Mouse (Mus musculus) granulocyte monocyte progenitor cell, adult 5-6 weeks (primary cell): ENCODE data around the gene Mrps7. TPM values are rescaled to one million over a fixed set of nuclear protein-coding genes. Genes with fewer than 3 reads are reported as not detected.
"Not testable (repeated sequence)": the region's sequence is repeated elsewhere in the genome, so short reads cannot be mapped to it uniquely, and the experiment has no call there.

Experiments used
- ATAC-seq: replicated peaks from 2 replicates; pipeline ENCODE4 v1.8.0; 2016; ENCODE audit warnings: mild to moderate bottlenecking, moderate TSS enrichment, inconsistent platforms; ENCODE audit not compliant: poor library complexity, severe bottlenecking
- total RNA-seq, 2 experiments: library from RNA; stranded (forward) in 1 of 2; stranded (reverse) in 1 of 2; fragments of 200-712, 200-1000 nt in 1 of 2; fragments of >200 nt in 1 of 2; fragmentation: Nextera tagmentation in 1 of 2; gene quantifications; 2 replicates each; pipeline ENCODE4 v1.2.3; 2014 to 2017

The Mrps7 gene
- total RNA-seq, 2 experiments from 2014 or later, result 46.9 to 49.9 TPM

DNA sequence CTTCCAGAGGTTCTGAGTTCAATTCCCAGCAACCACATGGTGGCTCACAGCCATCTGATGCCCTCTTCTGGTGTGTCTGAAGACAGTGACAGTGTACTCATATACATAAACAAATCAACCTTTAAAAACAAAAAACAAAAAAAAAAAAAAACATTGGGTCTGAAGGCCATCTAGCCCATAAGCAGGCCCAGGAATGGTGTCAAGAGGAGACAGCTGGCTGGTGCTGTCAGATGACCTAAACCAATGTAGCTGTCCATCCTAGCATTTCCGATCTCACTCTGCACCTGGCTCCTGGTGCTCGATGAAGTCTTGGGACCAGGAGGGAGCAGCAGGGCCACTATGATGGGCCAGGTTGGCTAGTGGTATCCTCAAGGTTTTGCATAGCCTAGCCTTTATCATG, 39.0 kb downstream of the Mrps7 start:
- no peak for ATAC-seq

DNA sequence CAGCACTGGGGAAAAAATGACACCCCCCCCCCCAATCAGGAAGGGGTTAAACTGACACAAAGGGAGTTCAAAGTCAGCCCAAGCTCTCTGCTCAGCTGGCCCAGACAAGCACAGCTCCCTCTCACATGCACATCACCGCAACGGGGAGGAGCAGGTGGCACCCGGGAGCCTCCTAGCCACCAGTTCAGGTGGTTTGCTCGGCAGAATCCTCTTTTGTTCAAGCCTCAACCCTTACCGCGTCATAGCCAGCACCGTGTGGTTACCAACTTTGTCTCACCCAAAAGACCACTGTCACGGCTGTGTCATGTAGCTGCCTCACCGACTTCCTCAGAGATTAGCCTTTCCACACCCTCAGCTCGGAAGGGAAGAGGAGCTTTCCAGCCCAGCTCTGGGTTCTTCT, 39.5 kb downstream of the Mrps7 start:
- ATAC-seq, result no peak

DNA sequence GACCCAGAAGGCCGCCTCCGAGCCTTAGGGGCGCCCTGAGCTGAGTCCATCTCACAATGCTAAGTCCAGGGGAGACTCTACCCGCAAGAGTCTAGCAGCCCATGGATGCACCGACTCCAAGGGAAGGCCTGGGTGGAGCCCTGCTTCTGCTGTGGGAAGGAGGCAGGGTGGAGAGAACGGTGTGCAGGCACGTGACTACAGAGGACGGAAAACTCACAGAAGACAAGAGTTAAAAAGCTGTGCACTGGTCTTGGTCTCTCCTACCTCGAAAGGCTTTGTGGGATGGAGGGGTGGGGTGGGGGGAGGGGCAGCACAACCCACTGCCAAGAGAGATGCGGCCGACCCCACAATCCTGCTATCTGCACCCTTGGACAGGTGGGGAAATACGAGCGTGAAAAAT, 40.6 kb downstream of the Mrps7 start:
- no peak for ATAC-seq

DNA sequence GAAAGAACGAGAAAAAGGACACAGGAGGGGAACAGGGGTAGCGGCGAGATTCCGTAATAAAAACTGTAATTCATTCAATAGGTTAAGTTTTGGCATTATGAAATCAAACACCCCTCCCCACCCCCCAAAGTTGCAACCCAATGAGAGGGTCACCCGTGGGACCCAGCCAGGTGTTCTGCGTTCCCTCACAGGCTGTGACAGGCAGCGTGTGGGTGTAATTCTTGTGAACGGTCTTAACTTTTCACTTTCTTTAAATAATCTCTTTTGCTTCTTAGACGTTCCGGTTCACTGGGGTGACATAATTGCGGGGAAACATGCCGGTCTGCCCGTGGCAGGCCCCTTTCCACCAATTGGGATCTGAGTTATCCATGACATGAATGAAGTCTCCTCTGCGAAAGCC, 41.8 kb downstream of the Mrps7 start:
- ATAC-seq, result not testable (repeated sequence)

DNA sequence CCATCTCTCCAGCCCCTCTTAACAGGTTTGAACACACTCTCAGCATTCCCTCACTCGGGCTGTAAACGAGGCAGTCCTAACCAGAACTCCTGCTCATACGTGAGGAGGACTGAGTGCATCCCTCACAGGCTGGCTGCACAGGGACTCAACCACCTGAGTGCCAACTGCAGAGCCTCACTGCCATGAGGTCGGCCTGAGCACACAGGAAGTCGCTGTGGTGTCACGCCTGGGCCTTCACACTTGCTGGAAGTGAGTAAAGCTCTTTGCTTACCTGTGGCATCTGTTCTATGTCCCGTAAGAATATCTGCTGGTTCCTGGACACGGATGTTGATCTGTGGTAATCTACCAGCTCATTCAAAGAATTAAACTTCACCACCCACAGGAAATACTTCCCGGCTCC, 42.7 kb downstream of the Mrps7 start:
- ATAC-seq, result no peak

DNA sequence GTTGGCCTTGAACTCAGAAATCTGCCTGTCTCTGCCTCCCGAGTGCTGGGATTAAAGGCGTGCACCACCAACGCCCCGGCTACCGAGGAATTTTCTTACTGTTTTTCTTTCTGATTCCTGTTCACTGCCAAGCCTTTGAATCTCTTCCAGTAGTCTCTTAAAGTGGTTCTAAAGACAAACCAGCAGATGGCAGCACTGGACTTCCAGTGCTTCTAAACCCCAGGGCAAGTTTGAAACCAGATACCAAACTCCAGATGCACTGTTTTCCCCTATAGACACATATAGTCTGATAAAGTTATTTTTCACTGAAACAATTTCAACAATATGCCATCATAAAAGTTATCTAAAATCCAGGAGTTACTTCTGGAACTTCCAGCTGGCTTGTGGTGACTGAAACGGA, 43.7 kb downstream of the Mrps7 start:
- peak; percentile 37; the same call in 1 of the 2 replicates for ATAC-seq

DNA sequence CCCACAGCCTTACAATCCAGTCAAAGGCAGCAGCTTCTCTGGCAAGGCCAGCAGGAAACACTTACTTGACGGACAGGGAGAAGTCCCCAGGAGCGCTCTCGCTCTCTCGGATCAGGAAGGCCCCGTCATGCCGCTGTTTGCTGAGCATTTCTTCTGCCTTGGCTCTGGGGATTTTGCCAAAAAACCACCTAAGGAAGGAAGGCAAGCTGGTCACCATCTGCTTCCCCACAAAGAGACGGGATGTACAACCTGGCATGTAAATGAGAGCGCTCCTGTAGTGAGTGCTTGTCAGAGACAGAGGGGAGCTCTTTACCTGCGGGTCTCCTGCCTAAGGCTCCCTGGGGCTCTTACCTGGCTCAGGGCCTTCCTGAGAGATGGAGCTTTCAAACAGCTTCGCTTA, 46.0 kb downstream of the Mrps7 start:
- no peak for ATAC-seq

DNA sequence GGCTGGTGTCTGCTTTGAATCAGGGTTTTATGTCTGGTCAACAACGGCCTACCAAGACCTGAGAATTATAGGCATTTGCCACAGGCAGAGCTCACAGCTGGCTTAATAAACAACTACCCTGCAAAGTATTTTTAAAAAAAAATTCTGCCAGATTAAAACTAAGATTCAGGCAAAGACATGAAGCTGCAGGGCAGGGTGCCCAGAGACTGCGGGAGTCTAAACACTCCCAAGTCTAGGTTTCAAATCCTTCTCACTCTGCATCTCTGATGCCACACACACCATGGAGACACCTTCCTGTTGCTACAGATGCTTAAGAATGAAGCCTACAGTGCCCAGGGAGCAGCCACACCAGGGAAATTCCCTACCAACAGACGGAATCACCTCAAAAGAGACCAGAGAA, 48.0 kb downstream of the Mrps7 start:
- no peak for ATAC-seq

DNA sequence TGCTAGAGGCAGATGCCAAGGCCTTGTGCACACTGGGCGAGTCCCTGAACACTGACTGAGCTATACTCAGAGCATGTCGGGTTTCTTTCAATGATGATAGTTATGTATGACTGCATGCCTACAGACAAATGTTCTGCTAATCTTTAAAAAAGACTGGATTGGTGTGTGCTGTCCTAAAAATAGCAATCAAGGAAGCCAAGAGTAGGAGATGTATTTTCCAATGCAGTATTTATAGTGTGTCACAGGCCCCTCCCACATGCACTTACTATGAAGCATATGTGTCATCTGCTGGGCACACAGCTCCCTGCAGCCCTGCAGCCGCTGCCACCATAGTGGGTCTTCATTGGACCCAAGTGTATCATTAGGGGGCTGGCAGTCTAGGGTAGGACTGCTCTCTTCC, 49.5 kb downstream of the Mrps7 start:
- no peak for ATAC-seq

DNA sequence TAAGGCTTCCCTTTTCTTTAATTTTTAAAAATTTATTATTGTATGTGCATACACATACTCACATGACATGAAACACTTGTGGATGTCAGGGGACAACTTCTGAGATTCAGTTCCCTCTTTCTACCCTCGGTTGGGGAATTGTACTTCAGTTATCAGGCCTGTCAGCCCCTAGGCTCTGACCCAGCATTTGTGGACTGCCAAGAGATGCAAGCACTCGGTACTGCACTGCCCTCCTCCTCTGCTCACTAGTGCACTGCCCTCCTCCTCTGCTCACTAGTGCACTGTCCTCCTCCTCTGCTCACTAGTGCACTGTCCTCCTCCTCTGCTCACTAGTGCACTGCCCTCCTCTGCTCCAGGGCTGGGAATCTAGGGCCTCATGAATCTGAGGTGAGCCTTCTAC, 50.4 kb downstream of the Mrps7 start:
- ATAC-seq, result peak; percentile 60

Other genes with a start within 250 kb of the Mrps7 start
- not detected in 2 replicates for gene Hid1, start 236.2 kb upstream of the Mrps7 start, total RNA-seq (2014; fragmentation: Nextera tagmentation)
- not detected in 2 replicates for gene Hid1, start 236.2 kb upstream of the Mrps7 start, total RNA-seq (2017)
- 0.68 TPM in 1 of 2 replicates, not detected in the other for gene Cdr2l, start 222.0 kb upstream of the Mrps7 start, total RNA-seq (2014; fragmentation: Nextera tagmentation)
- gene Cdr2l, start 222.0 kb upstream of the Mrps7 start, total RNA-seq (2017), result 0.67 TPM in 1 of 2 replicates, not detected in the other
- gene Mrpl58, start 200.2 kb upstream of the Mrps7 start, total RNA-seq (2014; fragmentation: Nextera tagmentation), result 73.3 and 77.9 TPM in 2 replicates
- 91.3 and 109 TPM in 2 replicates for gene Mrpl58, start 200.2 kb upstream of the Mrps7 start, total RNA-seq (2017)
- gene Atp5h, start 184.0 kb upstream of the Mrps7 start, total RNA-seq (2014; fragmentation: Nextera tagmentation), result 783 and 971 TPM in 2 replicates
- 804 and 885 TPM in 2 replicates for gene Atp5h, start 184.0 kb upstream of the Mrps7 start, total RNA-seq (2017)
- gene Kctd2, start 183.8 kb upstream of the Mrps7 start, total RNA-seq (2014; fragmentation: Nextera tagmentation), result 16.4 and 19.4 TPM in 2 replicates
- 9.5 and 9.6 TPM in 2 replicates for gene Kctd2, start 183.8 kb upstream of the Mrps7 start, total RNA-seq (2017)
- not detected in 2 replicates for gene Trim80, start 163.4 kb upstream of the Mrps7 start, total RNA-seq (2014; fragmentation: Nextera tagmentation)
- gene Trim80, start 163.4 kb upstream of the Mrps7 start, total RNA-seq (2017), result not detected in 2 replicates
- not detected in 2 replicates for gene Slc16a5, start 141.5 kb upstream of the Mrps7 start, total RNA-seq (2014; fragmentation: Nextera tagmentation)
- not detected in 2 replicates for gene Slc16a5, start 141.5 kb upstream of the Mrps7 start, total RNA-seq (2017)
- gene Armc7, start 128.3 kb upstream of the Mrps7 start, total RNA-seq (2014; fragmentation: Nextera tagmentation), result 5.1 and 5.2 TPM in 2 replicates
- 2.6 and 4.1 TPM in 2 replicates for gene Armc7, start 128.3 kb upstream of the Mrps7 start, total RNA-seq (2017)
- gene Nt5c, start 112.1 kb upstream of the Mrps7 start, total RNA-seq (2014; fragmentation: Nextera tagmentation), result 75.8 and 96.5 TPM in 2 replicates
- gene Nt5c, start 112.1 kb upstream of the Mrps7 start, total RNA-seq (2017), result 113 and 118 TPM in 2 replicates
- gene Jpt1, start 89.5 kb upstream of the Mrps7 start, total RNA-seq (2014; fragmentation: Nextera tagmentation), result 100 and 137 TPM in 2 replicates
- 136 and 149 TPM in 2 replicates for gene Jpt1, start 89.5 kb upstream of the Mrps7 start, total RNA-seq (2017)
- 482 and 644 TPM in 2 replicates for gene Sumo2, start 67.6 kb upstream of the Mrps7 start, total RNA-seq (2014; fragmentation: Nextera tagmentation)
- 590 and 678 TPM in 2 replicates for gene Sumo2, start 67.6 kb upstream of the Mrps7 start, total RNA-seq (2017)
- 172 and 175 TPM in 2 replicates for gene Nup85, start 39.5 kb upstream of the Mrps7 start, total RNA-seq (2014; fragmentation: Nextera tagmentation)
- gene Nup85, start 39.5 kb upstream of the Mrps7 start, total RNA-seq (2017), result 170 and 173 TPM in 2 replicates
- gene Gga3, start 126 bp downstream of the Mrps7 start, total RNA-seq (2014; fragmentation: Nextera tagmentation), result 34.1 and 43.3 TPM in 2 replicates
- gene Gga3, start 126 bp downstream of the Mrps7 start, total RNA-seq (2017), result 28.2 and 31.8 TPM in 2 replicates
- gene Mif4gd, start 9.0 kb downstream of the Mrps7 start, total RNA-seq (2014; fragmentation: Nextera tagmentation), result 18.9 and 32.1 TPM in 2 replicates
- gene Mif4gd, start 9.0 kb downstream of the Mrps7 start, total RNA-seq (2017), result 17.5 and 29.5 TPM in 2 replicates
- gene Slc25a19, start 24.4 kb downstream of the Mrps7 start, total RNA-seq (2014; fragmentation: Nextera tagmentation), result 21.9 and 26.1 TPM in 2 replicates
- gene Slc25a19, start 24.4 kb downstream of the Mrps7 start, total RNA-seq (2017), result 12.8 and 21.6 TPM in 2 replicates
- gene Grb2, start 104.7 kb downstream of the Mrps7 start, total RNA-seq (2014; fragmentation: Nextera tagmentation), result 106 and 112 TPM in 2 replicates
- gene Grb2, start 104.7 kb downstream of the Mrps7 start, total RNA-seq (2017), result 40.4 and 56.0 TPM in 2 replicates
- 17.6 and 33.4 TPM in 2 replicates for gene Tmem94, start 161.5 kb downstream of the Mrps7 start, total RNA-seq (2014; fragmentation: Nextera tagmentation)
- gene Tmem94, start 161.5 kb downstream of the Mrps7 start, total RNA-seq (2017), result 9.0 and 17.2 TPM in 2 replicates
- gene Caskin2, start 209.7 kb downstream of the Mrps7 start, total RNA-seq (2014; fragmentation: Nextera tagmentation), result 1.9 and 5.1 TPM in 2 replicates
- gene Caskin2, start 209.7 kb downstream of the Mrps7 start, total RNA-seq (2017), result 1.7 and 3.5 TPM in 2 replicates
- 21.9 and 22.5 TPM in 2 replicates for gene Tsen54, start 210.8 kb downstream of the Mrps7 start, total RNA-seq (2014; fragmentation: Nextera tagmentation)
- 8.5 and 18.6 TPM in 2 replicates for gene Tsen54, start 210.8 kb downstream of the Mrps7 start, total RNA-seq (2017)
- gene Llgl2, start 220.1 kb downstream of the Mrps7 start, total RNA-seq (2014; fragmentation: Nextera tagmentation), result 4.2 and 11.3 TPM in 2 replicates
- 2.8 and 4.1 TPM in 2 replicates for gene Llgl2, start 220.1 kb downstream of the Mrps7 start, total RNA-seq (2017)